Mouse (Mus musculus) bone marrow, adult 2 months (tissue): ENCODE data around the gene Emx2. TPM values are rescaled to one million over a fixed set of nuclear protein-coding genes. Genes with fewer than 3 reads are reported as not detected.

Experiments used
- H3K27ac ChIP-seq: fragments of 200-500 bp; 2 replicates; pipeline ENCODE4 v1.5.1; 2012; ENCODE audit warnings: low read depth, mild to moderate bottlenecking, control low read depth, inconsistent platforms, low read length; ENCODE audit not compliant: control insufficient read depth, poor library complexity, insufficient read depth
- H3K4me1 ChIP-seq: fragments of 200-500 bp; 2 replicates; pipeline ENCODE4 v1.6.1; 2011; ENCODE audit warnings: low read length; ENCODE audit not compliant: control insufficient read depth, insufficient read depth
- H3K4me3 ChIP-seq: fragments of 200-500 bp; replicated peaks from 2 replicates; pipeline ENCODE3; 2011; ENCODE audit warnings: mild to moderate bottlenecking, low read depth, low read length, control low read depth; ENCODE audit not compliant: control insufficient read depth
- CTCF ChIP-seq: fragments of 200-500 bp; IDR thresholded peaks from 2 replicates; pipeline ENCODE4 v1.5.1; 2011; ENCODE audit warnings: low read length, control low read depth; ENCODE audit not compliant: control insufficient read depth, insufficient read depth
- POLR2A ChIP-seq: fragments of 200-500 bp; IDR thresholded peaks from 2 replicates; pipeline ENCODE4 v1.6.1; 2011; ENCODE audit warnings: low read depth, mild to moderate bottlenecking, control low read depth, low read length, borderline replicate concordance; ENCODE audit not compliant: control insufficient read depth
- WGBS: fragments of 180-500 bp; shearing (Covaris S2); methylation state at CpG from one replicate; pipeline ENCODE4 v1.1.7; 2018; 5-methylcytosine and 5-hydroxymethylcytosine counted together
- polyA plus RNA-seq: library from polyadenylated mRNA; stranded (reverse); fragments of >200 nt; gene quantifications from 2 replicates; pipeline ENCODE4 v1.2.4, GENCODE M21; 2011; ENCODE audit warnings: low replicate concordance; ENCODE audit not compliant: missing spikeins, insufficient read depth, insufficient read length

Gene Emx2
- polyA plus RNA-seq, 1 experiment: not detected

GRCm38 (mm10) chr19:59465751-59466410 lies 7.7 kb downstream of the Emx2 start:
- Histone ChIP-seq H3K4me3 (no peak overlapping the region), H3K4me1 (no peaks in the 10 kb centered on the region), H3K27ac (no peak overlapping the region)
- 5% methylated on average over 10 of the region's 10 CpGs for WGBS
- TF ChIP-seq POLR2A (no peak), CTCF (no peak)

- TF ChIP-seq CTCF: no peak
- TF ChIP-seq POLR2A: no peak
- Histone ChIP-seq H3K27ac (no peak overlapping the region), H3K4me1 (no peaks in the 10 kb centered on the region), H3K4me3 (no peak overlapping the region)
- 3% methylated on average over 6 of the region's 6 CpGs for WGBS
Measured at GRCm38 (mm10) chr19:59466417-59466937, 8.3 kb downstream of the Emx2 start.

- no peak overlapping the region for H3K27ac ChIP-seq
- H3K4me3 ChIP-seq: no peak overlapping the region
- no peaks in the 10 kb centered on the region for H3K4me1 ChIP-seq
- WGBS: 3% methylated on average over 19 of the region's 19 CpGs
- TF ChIP-seq CTCF (no peak), POLR2A (no peak)
Measured at GRCm38 (mm10) chr19:59467016-59467412, 8.8 kb downstream of the Emx2 start.

- Histone ChIP-seq H3K27ac (no peak overlapping the region), H3K4me1 (no peaks in the 10 kb centered on the region), H3K4me3 (no peak overlapping the region)
- WGBS: 3% methylated on average over 23 of the region's 23 CpGs
- no peak for TF ChIP-seq CTCF
- TF ChIP-seq POLR2A: no peak
Measured at GRCm38 (mm10) chr19:59467413-59468064, 9.4 kb downstream of the Emx2 start.

- no peak for TF ChIP-seq CTCF
- no peak for TF ChIP-seq POLR2A
- Histone ChIP-seq H3K4me1 (no peaks in the 10 kb centered on the region), H3K27ac (no peak overlapping the region), H3K4me3 (no peak overlapping the region)
- 7% methylated on average over 25 of the region's 27 CpGs for WGBS
Measured at GRCm38 (mm10) chr19:59468065-59468810, 10.1 kb downstream of the Emx2 start.

GRCm38 (mm10) chr19:59469035-59469949 lies 11.1 kb downstream of the Emx2 start:
- no peaks in the 10 kb centered on the region for H3K4me1 ChIP-seq
- no peak for TF ChIP-seq POLR2A
- no peak for TF ChIP-seq CTCF
- WGBS: 2% methylated on average over 35 of the region's 35 CpGs
- H3K27ac ChIP-seq: no peak overlapping the region
- no peak overlapping the region for H3K4me3 ChIP-seq

- Histone ChIP-seq H3K27ac (no peak overlapping the region), H3K4me1 (no peaks in the 10 kb centered on the region), H3K4me3 (no peak overlapping the region)
- 18% methylated on average over 11 of the region's 11 CpGs for WGBS
- TF ChIP-seq POLR2A (no peak), CTCF (no peak)
Measured at GRCm38 (mm10) chr19:59470074-59470630, 12.0 kb downstream of the Emx2 start.
